Mouse (Mus musculus) heart, adult 11 months (tissue): ENCODE results near the gene Sgpp1.

Source experiments
- DNase-seq: peaks from one replicate; pipeline ENCODE4 v3.0.0; 2022

The Sgpp1 gene

GRCm38 (mm10) chr12:75735246-75736200, at the start of gene Sgpp1:
TSS of gene Sgpp1 (minus strand) at chr12:75735729.
- DNase-seq: peak; percentile 99

DNA sequence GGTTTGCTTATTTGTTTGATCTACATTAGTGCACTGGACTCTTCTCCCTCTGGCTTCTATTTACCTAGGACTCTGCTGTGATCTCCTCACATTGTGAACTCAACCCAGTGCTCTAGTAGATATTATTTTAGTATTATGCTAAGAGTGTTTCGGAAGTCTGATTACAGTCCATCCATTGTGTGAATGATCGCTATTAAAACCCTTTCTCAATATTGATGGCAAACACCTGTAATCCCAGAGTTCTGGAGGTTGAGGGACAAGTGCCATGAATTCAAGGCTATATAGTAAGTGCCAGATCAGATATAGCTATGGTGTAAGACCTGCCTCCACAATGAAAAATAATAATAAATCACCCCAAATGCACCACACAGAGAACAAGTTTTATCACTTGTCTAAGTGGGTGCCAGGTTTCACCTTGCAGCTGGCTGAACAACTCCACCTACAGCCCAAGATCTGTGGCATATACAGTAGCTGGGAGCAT, 48.8 kb upstream of the Sgpp1 start:
- no peak for DNase-seq

GRCm38 (mm10) chr12:75781995-75782394, 46.5 kb upstream of the Sgpp1 start:
- DNase-seq: no peak

- no peak for DNase-seq
These were observed 45.9 kb upstream of the Sgpp1 start for GRCm38 (mm10) chr12:75781445-75781844.

- DNase-seq: peak; percentile 92
These were observed 37.0 kb upstream of the Sgpp1 start for GRCm38 (mm10) chr12:75772424-75773034.

DNA sequence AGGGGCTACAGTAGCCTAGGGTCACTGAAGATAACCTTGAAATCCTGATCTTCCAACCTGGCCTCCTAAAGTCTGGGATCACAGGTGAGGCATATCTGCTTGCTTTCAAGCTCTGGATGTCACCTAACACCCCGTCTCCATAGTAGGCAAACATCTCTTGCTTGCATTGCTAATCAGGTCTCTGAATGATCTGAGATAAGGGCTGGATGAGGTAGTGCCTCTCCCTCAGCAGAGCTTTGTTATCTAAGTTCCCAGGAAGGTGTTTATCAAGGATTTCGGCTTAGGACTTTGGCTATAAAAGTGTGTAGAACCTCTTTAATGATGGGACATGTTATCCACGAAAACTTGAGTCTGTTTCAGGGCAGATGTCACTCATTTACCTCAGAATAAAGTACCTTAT, 35.9 kb upstream of the Sgpp1 start:
- no peak for DNase-seq

- peak; percentile 92 for DNase-seq
These were observed 31.4 kb upstream of the Sgpp1 start for GRCm38 (mm10) chr12:75766885-75767317.

DNA sequence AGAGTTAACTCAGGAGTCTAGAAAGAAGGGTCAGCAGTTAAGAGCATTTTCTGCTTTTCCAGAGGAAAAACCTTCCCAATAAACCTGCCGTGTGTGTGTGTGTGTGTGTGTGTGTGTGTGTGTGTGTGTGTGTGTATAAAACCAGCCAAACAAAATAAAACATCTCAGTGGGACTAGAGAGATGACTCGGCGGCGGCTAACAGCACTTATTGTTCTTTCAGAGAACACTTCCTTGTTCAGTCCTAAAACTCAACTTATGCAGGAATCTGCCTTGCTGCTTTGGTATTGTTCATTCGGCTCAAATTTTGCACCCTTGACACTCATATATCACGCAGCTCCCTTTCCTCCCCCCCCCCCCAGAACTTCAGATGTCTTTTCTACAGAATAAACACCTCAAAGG, 30.9 kb upstream of the Sgpp1 start:
- no peak for DNase-seq

DNA sequence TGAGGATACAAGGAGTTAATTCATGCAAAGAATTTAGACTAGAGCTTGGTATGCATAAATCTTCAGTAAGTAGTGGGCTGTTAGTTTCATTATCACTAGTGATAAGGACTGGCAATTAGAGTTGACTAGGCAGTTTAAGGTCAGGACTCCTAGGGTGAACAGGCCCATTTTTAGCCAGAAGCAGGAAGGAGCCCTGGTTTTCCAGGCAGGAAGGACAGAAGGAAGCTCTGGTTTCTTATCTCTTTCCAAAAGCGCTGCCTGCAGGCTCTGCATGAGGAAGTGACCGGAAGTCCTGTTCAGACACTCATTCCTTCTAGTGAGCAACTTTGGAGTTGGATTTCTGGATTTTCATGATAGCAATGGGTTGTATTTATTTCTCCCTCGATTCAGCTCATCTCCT, 30.2 kb upstream of the Sgpp1 start:
- DNase-seq: peak; percentile 95

DNA sequence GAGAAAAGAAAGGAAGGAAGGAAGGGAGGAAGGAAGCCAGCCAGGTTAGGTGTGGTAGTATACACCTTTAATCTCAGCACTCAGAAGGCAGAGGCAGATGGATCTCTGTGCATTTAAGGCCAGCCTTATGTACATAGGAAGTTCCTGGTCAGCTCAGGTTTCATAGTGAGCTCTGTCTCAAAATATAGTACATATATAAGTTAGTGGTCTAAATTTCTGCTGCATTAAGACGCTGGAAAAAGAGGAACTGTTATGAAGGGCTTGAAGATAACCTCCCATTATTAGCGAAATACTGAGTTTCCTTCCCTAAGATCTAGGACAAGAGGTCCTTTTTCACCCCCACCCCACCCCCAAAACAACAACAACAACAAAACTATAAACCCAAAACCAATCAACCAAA, 20.9 kb upstream of the Sgpp1 start:
- no peak for DNase-seq

GRCm38 (mm10) chr12:75753730-75754129, 18.2 kb upstream of the Sgpp1 start:
- DNase-seq: no peak

DNA sequence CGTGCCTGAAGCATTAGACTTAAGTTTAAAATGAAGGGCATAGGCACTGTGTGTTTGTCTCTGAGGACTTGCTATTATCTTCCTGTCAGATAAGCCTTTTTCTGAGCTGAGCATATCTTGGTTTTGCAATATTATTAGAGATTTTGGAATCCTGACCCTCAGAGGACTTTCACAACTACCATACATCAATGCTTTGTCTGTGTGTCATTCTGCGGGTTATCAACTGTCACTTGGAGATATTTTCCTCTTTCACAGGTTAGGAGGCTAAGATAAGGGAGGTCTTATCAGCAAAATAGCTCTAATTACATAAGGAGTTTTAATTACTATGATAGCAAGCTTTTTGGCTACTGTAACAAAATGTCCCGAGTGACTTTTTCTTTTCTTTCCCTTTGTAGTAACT, 16.5 kb upstream of the Sgpp1 start:
- DNase-seq: no peak

- DNase-seq: no peak
These were observed 13.0 kb upstream of the Sgpp1 start for GRCm38 (mm10) chr12:75748574-75748973.

DNA sequence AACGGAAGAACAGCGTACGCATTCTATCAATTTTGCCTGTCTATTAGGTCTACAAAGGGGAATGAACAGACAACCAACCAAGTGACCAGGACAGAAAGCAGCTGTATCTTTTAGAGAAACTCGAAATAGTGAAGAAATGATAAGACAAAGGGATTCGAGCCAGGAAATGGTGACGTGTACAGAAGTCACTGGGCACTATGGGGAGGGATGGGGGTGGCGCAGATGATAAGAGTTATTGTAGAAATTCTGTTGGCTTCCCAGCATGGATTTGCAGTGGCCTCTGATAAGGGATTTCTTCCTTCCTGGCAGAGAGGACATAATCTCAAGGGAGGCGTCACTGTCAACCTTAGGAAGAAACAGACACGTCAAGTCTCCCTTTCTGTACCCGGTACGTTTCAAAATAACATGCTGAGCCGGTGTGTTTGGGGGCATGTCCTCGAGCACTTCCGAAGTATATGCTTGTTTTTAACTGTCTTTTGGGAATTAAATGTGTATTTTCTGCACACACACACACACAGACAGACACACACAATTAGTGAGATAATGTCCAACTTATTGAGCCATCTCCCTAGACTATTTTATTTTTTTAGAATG, 10.3 kb upstream of the Sgpp1 start:
- peak; percentile 88 for DNase-seq

DNA sequence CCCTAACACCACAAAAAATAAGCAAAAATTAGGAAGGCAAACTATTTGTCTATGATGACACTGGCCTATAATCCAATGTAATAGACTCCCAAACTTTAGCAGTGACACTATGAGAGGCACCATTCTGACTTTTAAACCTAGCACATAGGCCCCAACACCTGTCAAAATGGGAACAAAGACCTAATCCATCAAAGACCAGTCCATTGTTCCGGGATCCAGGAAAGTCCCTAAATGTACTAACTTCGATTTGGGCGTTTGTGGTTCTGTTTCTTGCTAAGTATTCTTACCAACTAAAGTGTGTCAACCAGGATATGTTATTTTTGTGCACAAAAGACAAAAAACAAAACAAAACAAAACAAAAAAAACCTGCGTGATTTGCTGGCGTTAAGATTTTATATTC, 6.6 kb upstream of the Sgpp1 start:
- no peak for DNase-seq

DNA sequence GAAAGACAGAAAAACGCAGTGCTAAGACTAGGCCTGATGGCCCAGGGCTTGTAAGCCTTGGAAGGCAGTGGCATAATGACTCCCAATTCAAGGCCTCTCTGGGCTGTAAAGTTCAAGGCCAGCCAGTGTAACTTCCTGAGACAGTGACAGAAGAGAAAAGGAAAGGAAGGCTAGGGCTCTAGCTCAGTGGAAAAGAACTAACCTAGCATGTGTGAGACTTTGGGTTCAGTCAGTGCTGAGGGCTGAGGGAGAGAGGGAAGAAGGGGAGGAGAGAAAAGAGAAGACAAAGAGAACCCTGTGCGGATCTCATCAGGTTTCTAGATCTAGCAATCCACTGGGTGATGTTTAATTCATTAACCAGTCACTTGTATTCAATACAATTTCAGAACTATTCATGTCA, 5.7 kb upstream of the Sgpp1 start:
- no peak for DNase-seq

DNA sequence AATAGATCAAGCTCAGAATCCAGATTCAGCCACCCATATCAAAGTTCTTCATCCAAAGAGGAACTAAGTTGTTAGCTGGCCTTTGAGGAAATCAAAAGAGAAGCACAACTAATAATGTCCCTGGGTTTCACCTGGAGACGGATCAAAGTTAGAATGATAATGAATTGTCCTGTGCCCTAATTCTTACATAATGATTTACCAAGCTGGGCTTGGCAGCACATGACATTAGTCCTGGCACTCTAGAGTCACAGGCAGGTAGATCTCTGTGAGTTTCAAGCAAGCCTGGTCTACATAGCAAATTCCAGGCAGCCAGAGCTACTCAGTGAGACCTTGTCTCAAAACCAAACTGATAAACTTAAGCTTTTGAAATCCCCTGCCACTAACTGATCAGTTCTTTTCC, 4.9 kb upstream of the Sgpp1 start:
- DNase-seq: no peak

GRCm38 (mm10) chr12:75739611-75740010, 4.1 kb upstream of the Sgpp1 start:
- DNase-seq: no peak

GRCm38 (mm10) chr12:75736296-75736695, 767 bp upstream of the Sgpp1 start:
- no peak for DNase-seq

GRCm38 (mm10) chr12:75734891-75735245, 661 bp downstream of the Sgpp1 start:
- peak; percentile 95 for DNase-seq

GRCm38 (mm10) chr12:75734167-75734566, 1.4 kb downstream of the Sgpp1 start:
- no peak for DNase-seq

GRCm38 (mm10) chr12:75733331-75734070, 2.0 kb downstream of the Sgpp1 start:
- peak; percentile 92 for DNase-seq

DNA sequence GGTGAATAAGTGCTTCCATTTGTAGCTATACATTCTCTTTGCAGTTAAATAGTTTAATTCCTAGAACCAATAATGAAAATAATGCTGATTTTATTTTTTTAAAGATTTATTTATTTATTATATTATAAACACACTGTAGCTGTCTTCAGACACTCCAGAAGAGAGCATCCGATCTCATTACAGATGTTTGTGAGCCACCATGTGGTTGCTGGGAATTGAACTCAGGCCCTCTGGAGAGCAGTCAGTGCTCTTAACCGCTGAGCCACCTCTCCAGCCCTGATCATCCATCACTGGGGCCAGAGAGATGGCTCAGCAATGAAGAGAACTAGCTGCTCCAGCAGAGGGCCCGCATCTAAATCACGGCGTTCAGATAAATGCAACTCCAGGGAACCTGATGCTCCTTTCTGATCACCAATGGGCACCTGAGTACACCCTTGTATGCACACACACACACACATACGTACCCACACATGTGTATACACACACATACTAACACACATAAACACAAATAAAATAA, 3.5 kb downstream of the Sgpp1 start:
- peak; percentile 87 for DNase-seq
